Mouse (Mus musculus): ENCODE measurements around the gene Olfr94. TPM values are rescaled to one million over a fixed set of nuclear protein-coding genes. Genes with fewer than 3 reads are reported as not detected.

The Olfr94 gene
- polyA plus RNA-seq, 1 experiment, result not detected

GRCm38 (mm10) chr17:37203206-37203916, 2.6 kb upstream of the Olfr94 start:
- DNase-seq (ENCODE audit: low read depth), result peak; percentile 90
- peak; percentile 99 for TF ChIP-seq CTCF (IDR thresholded peaks at IDR 0.05; ENCODE audit: borderline replicate concordance, extremely low read depth, insufficient read depth, insufficient read length)
- no peak for TF ChIP-seq POLR2A (IDR thresholded peaks at IDR 0.05; ENCODE audit: borderline replicate concordance, extremely low read depth, insufficient read depth, insufficient read length, poor library complexity, severe bottlenecking)

GRCm38 (mm10) chr17:37196845-37197724, 3.7 kb downstream of the Olfr94 start:
- TF ChIP-seq POLR2A (IDR thresholded peaks at IDR 0.05; ENCODE audit: borderline replicate concordance, extremely low read depth, insufficient read depth, insufficient read length, poor library complexity, severe bottlenecking) (no peak), CTCF (IDR thresholded peaks at IDR 0.05; ENCODE audit: borderline replicate concordance, extremely low read depth, insufficient read depth, insufficient read length) (no peak)
- peak; percentile 65 for DNase-seq (ENCODE audit: low read depth)

GRCm38 (mm10) chr17:37194782-37195181, 6.0 kb downstream of the Olfr94 start:
- TF ChIP-seq POLR2A (IDR thresholded peaks at IDR 0.05; ENCODE audit: borderline replicate concordance, extremely low read depth, insufficient read depth, insufficient read length, poor library complexity, severe bottlenecking) (no peak), CTCF (IDR thresholded peaks at IDR 0.05; ENCODE audit: borderline replicate concordance, extremely low read depth, insufficient read depth, insufficient read length) (no peak)
- no peak for DNase-seq (ENCODE audit: low read depth)

DNA sequence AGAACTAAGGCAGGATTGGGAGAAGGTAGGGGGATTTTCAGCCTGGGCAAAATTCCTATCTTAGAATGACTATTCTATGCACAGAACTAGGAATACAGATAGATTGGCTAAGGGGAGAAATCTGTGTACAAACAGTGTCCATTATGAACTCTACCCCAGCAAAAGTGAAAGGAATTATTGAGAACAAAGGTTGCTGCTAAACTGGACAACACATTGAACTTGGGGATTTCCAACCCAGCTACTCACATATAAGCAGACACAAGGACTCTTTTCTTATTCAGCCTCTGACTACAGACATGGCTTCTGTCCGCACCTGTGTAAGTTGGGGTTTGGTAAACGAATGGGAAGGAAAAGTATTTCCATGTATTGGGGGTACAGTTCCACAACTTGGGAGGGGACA, 7.1 kb downstream of the Olfr94 start, which contains the start of gene Ubd:
TSS of gene Ubd (plus strand) at position 237 of the 400 bp plus-strand sequence.
- TF ChIP-seq POLR2A (IDR thresholded peaks at IDR 0.05; ENCODE audit: borderline replicate concordance, extremely low read depth, insufficient read depth, insufficient read length, poor library complexity, severe bottlenecking) (no peak), CTCF (IDR thresholded peaks at IDR 0.05; ENCODE audit: borderline replicate concordance, extremely low read depth, insufficient read depth, insufficient read length) (no peak)
- DNase-seq (ENCODE audit: low read depth), result no peak

DNA sequence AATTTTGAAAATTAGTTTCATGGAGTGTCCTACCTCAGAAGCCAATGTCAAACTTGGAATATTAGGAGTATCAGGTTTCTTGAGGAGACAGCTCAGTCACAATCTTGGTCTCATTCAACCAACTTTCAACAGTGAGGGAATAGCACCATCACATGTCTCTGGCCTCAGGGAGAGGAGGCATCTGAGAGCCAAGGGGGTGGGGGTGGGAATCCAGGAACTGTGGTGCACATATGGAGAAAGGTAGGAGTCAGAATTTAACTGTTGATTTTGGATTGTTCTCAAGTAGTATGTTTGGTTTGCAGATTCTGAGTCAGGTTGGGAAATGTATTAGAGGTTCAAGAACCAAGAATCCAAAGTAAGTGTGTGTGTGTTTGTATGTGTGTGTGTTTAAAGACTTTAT, 7.8 kb downstream of the Olfr94 start:
- DNase-seq (ENCODE audit: low read depth), result no peak
- TF ChIP-seq POLR2A (IDR thresholded peaks at IDR 0.05; ENCODE audit: borderline replicate concordance, extremely low read depth, insufficient read depth, insufficient read length, poor library complexity, severe bottlenecking) (no peak), CTCF (IDR thresholded peaks at IDR 0.05; ENCODE audit: borderline replicate concordance, extremely low read depth, insufficient read depth, insufficient read length) (no peak)

GRCm38 (mm10) chr17:37190711-37191110, 10.1 kb downstream of the Olfr94 start:
- TF ChIP-seq POLR2A (IDR thresholded peaks at IDR 0.05; ENCODE audit: borderline replicate concordance, extremely low read depth, insufficient read depth, insufficient read length, poor library complexity, severe bottlenecking) (no peak), CTCF (IDR thresholded peaks at IDR 0.05; ENCODE audit: borderline replicate concordance, extremely low read depth, insufficient read depth, insufficient read length) (no peak)
- peak; percentile 64 for DNase-seq (ENCODE audit: low read depth)

- DNase-seq (ENCODE audit: low read depth), result no peak
- TF ChIP-seq CTCF (IDR thresholded peaks at IDR 0.05; ENCODE audit: borderline replicate concordance, extremely low read depth, insufficient read depth, insufficient read length), result no peak
- TF ChIP-seq POLR2A (IDR thresholded peaks at IDR 0.05; ENCODE audit: borderline replicate concordance, extremely low read depth, insufficient read depth, insufficient read length, poor library complexity, severe bottlenecking), result no peak
Observed at GRCm38 (mm10) chr17:37185474-37185873, 15.3 kb downstream of the Olfr94 start.

- no peak for TF ChIP-seq CTCF (IDR thresholded peaks at IDR 0.05; ENCODE audit: borderline replicate concordance, extremely low read depth, insufficient read depth, insufficient read length)
- no peak for TF ChIP-seq POLR2A (IDR thresholded peaks at IDR 0.05; ENCODE audit: borderline replicate concordance, extremely low read depth, insufficient read depth, insufficient read length, poor library complexity, severe bottlenecking)
- no peak for DNase-seq (ENCODE audit: low read depth)
Observed at GRCm38 (mm10) chr17:37161394-37161793, 39.4 kb downstream of the Olfr94 start, which contains the start of gene Olfr93. Gene Olfr93, minus strand, starts transcription at chr17:37161494.

Other genes starting within 250 kb of the Olfr94 start
- gene Ppp1r11, start 249.3 kb downstream of the Olfr94 start, polyA plus RNA-seq (2012; rRNA removed), result 143 and 150 TPM in 2 replicates
- 41.8 and 55.2 TPM in 2 replicates for gene Znrd1, start 242.4 kb downstream of the Olfr94 start, polyA plus RNA-seq (2012; rRNA removed)
- gene Znrd1as, start 242.4 kb downstream of the Olfr94 start, polyA plus RNA-seq (2012; rRNA removed), result 3.5 TPM in 2 replicates
- gene 2410137M14Rik, start 219.8 kb downstream of the Olfr94 start, polyA plus RNA-seq (2012; rRNA removed), result 1.5 and 1.6 TPM in 2 replicates
- 13.4 and 16.0 TPM in 2 replicates for gene H2-M5, start 211.5 kb downstream of the Olfr94 start, polyA plus RNA-seq (2012; rRNA removed)
- gene Zfp57, start 199.8 kb downstream of the Olfr94 start, polyA plus RNA-seq (2012; rRNA removed), result 352 and 386 TPM in 2 replicates
- not detected in 2 replicates for gene Mog, start 177.6 kb downstream of the Olfr94 start, polyA plus RNA-seq (2012; rRNA removed)
- 238 and 282 TPM in 2 replicates for gene Gabbr1, start 155.0 kb downstream of the Olfr94 start, polyA plus RNA-seq (2012; rRNA removed)
- not detected in 2 replicates for gene Olfr90, start 112.5 kb downstream of the Olfr94 start, polyA plus RNA-seq (2012; rRNA removed)
- gene Olfr91, start 102.7 kb downstream of the Olfr94 start, polyA plus RNA-seq (2012; rRNA removed), result not detected in 2 replicates
- gene Olfr92, start 80.9 kb downstream of the Olfr94 start, polyA plus RNA-seq (2012; rRNA removed), result not detected in 2 replicates
- gene Olfr93, start 39.5 kb downstream of the Olfr94 start, polyA plus RNA-seq (2012; rRNA removed), result not detected in 2 replicates
- not detected in 2 replicates for gene Ubd, start 7.1 kb downstream of the Olfr94 start, polyA plus RNA-seq (2012; rRNA removed)
- gene Olfr95, start 12.1 kb upstream of the Olfr94 start, polyA plus RNA-seq (2012; rRNA removed), result 0.03 and 0.05 TPM in 2 replicates
- gene Olfr96, start 19.2 kb upstream of the Olfr94 start, polyA plus RNA-seq (2012; rRNA removed), result not detected in 2 replicates
- not detected in 2 replicates for gene Olfr97, start 36.3 kb upstream of the Olfr94 start, polyA plus RNA-seq (2012; rRNA removed)
- not detected in 2 replicates for gene Olfr98, start 62.8 kb upstream of the Olfr94 start, polyA plus RNA-seq (2012; rRNA removed)
- gene H2-M3, start 69.2 kb upstream of the Olfr94 start, polyA plus RNA-seq (2012; rRNA removed), result 0.42 and 0.68 TPM in 2 replicates
- gene Olfr99, start 82.5 kb upstream of the Olfr94 start, polyA plus RNA-seq (2012; rRNA removed), result not detected in 2 replicates
- not detected in 2 replicates for gene Olfr101, start 103.3 kb upstream of the Olfr94 start, polyA plus RNA-seq (2012; rRNA removed)
- gene Olfr102, start 116.1 kb upstream of the Olfr94 start, polyA plus RNA-seq (2012; rRNA removed), result not detected in 2 replicates
- not detected in 2 replicates for gene Olfr103, start 138.7 kb upstream of the Olfr94 start, polyA plus RNA-seq (2012; rRNA removed)
- not detected in 2 replicates for gene Olfr104-ps, start 158.6 kb upstream of the Olfr94 start, polyA plus RNA-seq (2012; rRNA removed)
- not detected in 2 replicates for gene Olfr105-ps, start 178.0 kb upstream of the Olfr94 start, polyA plus RNA-seq (2012; rRNA removed)
- gene Olfr106-ps, start 189.4 kb upstream of the Olfr94 start, polyA plus RNA-seq (2012; rRNA removed), result not detected in 2 replicates
- not detected in 2 replicates for gene Olfr107, start 198.2 kb upstream of the Olfr94 start, polyA plus RNA-seq (2012; rRNA removed)
- not detected in 2 replicates for gene Olfr108, start 244.5 kb upstream of the Olfr94 start, polyA plus RNA-seq (2012; rRNA removed)